Mouse (Mus musculus): Measurements from ENCODE around the gene Klk11. TPM values are rescaled to one million over a fixed set of nuclear protein-coding genes. Genes with fewer than 3 reads are reported as not detected.

The Klk11 gene
- not detected in 2 replicates for polyA plus RNA-seq (2012; ENCODE audit: low replicate concordance)

DNA sequence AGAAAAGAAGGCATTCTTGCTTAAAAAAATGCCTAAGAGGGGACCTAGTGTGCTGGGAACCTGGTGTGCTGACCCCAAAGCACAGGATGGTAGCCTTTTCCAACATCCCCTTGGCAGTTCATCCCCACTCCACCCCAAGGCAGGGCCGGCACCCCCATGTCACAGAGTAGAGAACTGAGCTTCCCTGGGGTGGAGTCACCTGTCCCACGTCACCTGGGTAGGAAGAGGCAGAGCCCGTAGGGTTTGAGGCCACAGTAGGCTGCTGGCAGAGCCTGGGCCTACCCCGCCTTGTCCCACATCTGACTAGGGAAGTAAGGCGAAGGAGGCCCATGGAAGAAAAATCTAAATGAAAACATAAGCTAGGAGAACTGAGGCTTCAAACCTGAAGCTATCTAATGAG, at the start of gene Klk11:
TSS of gene Klk11 (plus strand) at position 241 of the 400 bp plus-strand sequence.

GRCm38 (mm10) chr7:43768597-43768996, 5.8 kb upstream of the Klk11 start, which contains the start of gene Klk12:
Gene Klk12, plus strand, starts transcription at chr7:43768897.

DNA sequence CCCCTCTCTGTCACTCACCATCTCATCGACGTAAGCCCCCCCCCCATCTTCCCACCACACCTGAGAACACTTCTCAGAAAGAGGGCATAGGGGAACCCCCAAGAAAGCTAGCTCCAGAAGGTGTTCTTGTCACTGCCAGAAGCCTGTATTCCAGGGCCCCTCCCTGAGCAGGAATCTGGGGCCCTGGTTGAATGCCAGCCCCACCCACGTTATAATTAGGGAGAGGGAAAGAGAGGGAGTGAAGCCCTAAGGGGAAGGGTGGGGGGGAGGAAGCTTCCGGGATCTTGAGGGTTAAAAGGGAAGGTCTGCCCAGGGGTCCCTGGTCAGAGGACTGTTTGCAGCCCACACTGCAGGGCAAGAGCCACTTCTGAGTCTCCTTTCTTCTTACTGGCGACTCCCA, 6.3 kb downstream of the Klk11 start, which contains the start of gene Klk10:
TSS of gene Klk10 (plus strand) at position 290 of the 400 bp plus-strand sequence.

DNA sequence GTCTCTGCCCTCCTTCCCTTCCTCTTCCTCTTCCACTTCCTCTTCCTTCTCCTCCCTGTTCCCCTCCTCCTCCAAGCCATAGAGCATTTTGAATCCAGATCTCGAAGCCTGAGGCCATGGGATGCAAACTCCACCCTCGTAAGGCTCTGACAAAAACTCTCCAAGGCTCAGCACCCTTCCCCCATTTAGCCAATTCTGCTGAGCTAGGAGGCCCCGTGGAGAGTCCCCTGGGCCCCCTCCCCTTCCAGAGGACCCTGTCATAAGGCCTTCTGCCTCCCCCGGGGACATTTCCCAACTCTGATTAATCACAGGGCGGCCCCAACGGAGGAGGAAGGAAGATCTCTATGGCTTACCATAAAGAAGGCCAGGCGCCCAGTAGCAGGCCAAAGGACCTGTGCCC, 17.2 kb downstream of the Klk11 start, which contains the start of gene Klk9:
TSS of gene Klk9 (plus strand) at position 301 of the 400 bp plus-strand sequence.

DNA sequence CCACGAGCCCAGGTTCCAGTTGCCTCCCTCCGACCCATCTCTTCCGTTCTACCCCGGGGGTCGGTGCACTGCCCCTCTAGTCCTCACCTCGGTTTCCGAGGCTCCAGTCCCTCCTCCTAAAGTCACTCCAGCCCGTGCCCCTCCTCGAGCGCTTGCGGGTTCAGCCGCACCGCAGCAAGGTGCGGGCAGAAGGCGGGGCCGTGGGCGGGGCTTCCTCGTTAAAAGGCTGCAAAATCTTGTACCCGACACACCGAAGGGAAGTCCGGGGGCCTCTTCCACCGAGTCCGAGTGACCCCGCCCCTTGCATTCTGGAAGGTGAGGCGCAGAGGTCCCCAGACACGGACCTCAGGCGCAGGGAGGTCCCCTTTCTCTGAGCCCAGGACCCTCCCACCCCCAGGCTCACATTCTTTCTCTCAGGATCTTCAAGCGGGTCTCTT, 22.9 kb downstream of the Klk11 start, which contains the start of gene Klk8:
TSS of gene Klk8 (plus strand) at position 245 of the 437 bp plus-strand sequence.

GRCm38 (mm10) chr7:43810994-43811393, 36.6 kb downstream of the Klk11 start, which contains the start of gene Klk7:
Gene Klk7, plus strand, starts transcription at chr7:43811294.

GRCm38 (mm10) chr7:43824199-43824598, 49.8 kb downstream of the Klk11 start, which contains the start of gene Klk6:
Gene Klk6, plus strand, starts transcription at chr7:43824499.

Other genes starting within 250 kb of the Klk11 start
- gene Cd33, start 230.2 kb upstream of the Klk11 start, polyA plus RNA-seq (2012; ENCODE audit: low replicate concordance): 11.3 and 17.5 TPM in 2 replicates
- 1.1 and 1.3 TPM in 2 replicates for gene Zfp658, start 212.3 kb upstream of the Klk11 start, polyA plus RNA-seq (2012; ENCODE audit: low replicate concordance)
- gene Zfp719, start 195.0 kb upstream of the Klk11 start, polyA plus RNA-seq (2012; ENCODE audit: low replicate concordance): 0.33 and 0.56 TPM in 2 replicates
- gene Zfp819, start 167.4 kb upstream of the Klk11 start, polyA plus RNA-seq (2012; ENCODE audit: low replicate concordance): not detected in 2 replicates
- not detected in 2 replicates for gene Ceacam18, start 139.9 kb upstream of the Klk11 start, polyA plus RNA-seq (2012; ENCODE audit: low replicate concordance)
- gene Siglece, start 114.4 kb upstream of the Klk11 start, polyA plus RNA-seq (2012; ENCODE audit: low replicate concordance): 8.8 and 9.1 TPM in 2 replicates
- 10.6 and 22.0 TPM in 2 replicates for gene Ctu1, start 102.6 kb upstream of the Klk11 start, polyA plus RNA-seq (2012; ENCODE audit: low replicate concordance)
- 0.09 TPM in 1 of 2 replicates, not detected in the other for gene Klk14, start 84.2 kb upstream of the Klk11 start, polyA plus RNA-seq (2012; ENCODE audit: low replicate concordance)
- not detected in 2 replicates for gene Klk13, start 62.0 kb upstream of the Klk11 start, polyA plus RNA-seq (2012; ENCODE audit: low replicate concordance)
- not detected in 2 replicates for gene Klk12, start 5.7 kb upstream of the Klk11 start, polyA plus RNA-seq (2012; ENCODE audit: low replicate concordance)
- gene Klk10, start 6.4 kb downstream of the Klk11 start, polyA plus RNA-seq (2012; ENCODE audit: low replicate concordance): not detected in 2 replicates
- not detected in 2 replicates for gene Klk9, start 17.3 kb downstream of the Klk11 start, polyA plus RNA-seq (2012; ENCODE audit: low replicate concordance)
- 37.9 and 39.2 TPM in 2 replicates for gene Klk8, start 23.0 kb downstream of the Klk11 start, polyA plus RNA-seq (2012; ENCODE audit: low replicate concordance)
- gene Klk7, start 36.7 kb downstream of the Klk11 start, polyA plus RNA-seq (2012; ENCODE audit: low replicate concordance): 0.08 TPM in 1 of 2 replicates, not detected in the other
- gene Klk6, start 49.9 kb downstream of the Klk11 start, polyA plus RNA-seq (2012; ENCODE audit: low replicate concordance): not detected in 2 replicates
- not detected in 2 replicates for gene Klk5, start 67.4 kb downstream of the Klk11 start, polyA plus RNA-seq (2012; ENCODE audit: low replicate concordance)
- gene Klk4, start 106.6 kb downstream of the Klk11 start, polyA plus RNA-seq (2012; ENCODE audit: low replicate concordance): 0.47 and 0.77 TPM in 2 replicates
- 0.63 TPM in 1 of 2 replicates, not detected in the other for gene Klk15, start 159.1 kb downstream of the Klk11 start, polyA plus RNA-seq (2012; ENCODE audit: low replicate concordance)
- not detected in 2 replicates for gene Klk1b8, start 176.1 kb downstream of the Klk11 start, polyA plus RNA-seq (2012; ENCODE audit: low replicate concordance)
- gene Klk1b1, start 192.1 kb downstream of the Klk11 start, polyA plus RNA-seq (2012; ENCODE audit: low replicate concordance): not detected in 2 replicates
- gene Klk1b9, start 201.5 kb downstream of the Klk11 start, polyA plus RNA-seq (2012; ENCODE audit: low replicate concordance): not detected in 2 replicates
- not detected in 2 replicates for gene Klk1b11, start 221.3 kb downstream of the Klk11 start, polyA plus RNA-seq (2012; ENCODE audit: low replicate concordance)
- not detected in 2 replicates for gene Klk1b26, start 237.6 kb downstream of the Klk11 start, polyA plus RNA-seq (2012; ENCODE audit: low replicate concordance)

Measured in hematopoietic multipotent progenitor cell, adult 10-12 weeks (in vitro differentiated cells).